Mouse (Mus musculus) bone marrow, adult 2 months (tissue): ENCODE data around the gene Ror1.

Experiments
- CTCF ChIP-seq: fragments of 200-500 bp; IDR thresholded peaks from 2 replicates; pipeline ENCODE4 v1.5.1; 2011; ENCODE audit warnings: low read length, control low read depth; ENCODE audit not compliant: control insufficient read depth, insufficient read depth
- POLR2A ChIP-seq: fragments of 200-500 bp; IDR thresholded peaks from 2 replicates; pipeline ENCODE4 v1.6.1; 2011; ENCODE audit warnings: low read depth, mild to moderate bottlenecking, control low read depth, low read length, borderline replicate concordance; ENCODE audit not compliant: control insufficient read depth

- TF ChIP-seq POLR2A = no peak
- TF ChIP-seq CTCF = no peak
Measured at GRCm38 (mm10) chr4:100203066-100203465, 107.5 kb downstream of the Ror1 start.
